Mouse (Mus musculus) CD4-positive, CD25-positive, alpha-beta regulatory T cell, adult 4 months (primary cell): ENCODE results near the gene Kifc3. TPM values are rescaled to one million over a fixed set of nuclear protein-coding genes. Genes with fewer than 3 reads are reported as not detected.

Experiments
- ATAC-seq: one replicate; pipeline ENCODE4 v1.8.0; 2017
- polyA plus RNA-seq, 2 experiments: library from polyadenylated mRNA; unstranded; fragments of 100-300 nt; shearing (Covaris generic); gene quantifications; one replicate each; pipeline ENCODE4 v1.2.1; 2017

Kifc3 gene
- polyA plus RNA-seq, 2 experiments from 2014 or later = not detected

DNA sequence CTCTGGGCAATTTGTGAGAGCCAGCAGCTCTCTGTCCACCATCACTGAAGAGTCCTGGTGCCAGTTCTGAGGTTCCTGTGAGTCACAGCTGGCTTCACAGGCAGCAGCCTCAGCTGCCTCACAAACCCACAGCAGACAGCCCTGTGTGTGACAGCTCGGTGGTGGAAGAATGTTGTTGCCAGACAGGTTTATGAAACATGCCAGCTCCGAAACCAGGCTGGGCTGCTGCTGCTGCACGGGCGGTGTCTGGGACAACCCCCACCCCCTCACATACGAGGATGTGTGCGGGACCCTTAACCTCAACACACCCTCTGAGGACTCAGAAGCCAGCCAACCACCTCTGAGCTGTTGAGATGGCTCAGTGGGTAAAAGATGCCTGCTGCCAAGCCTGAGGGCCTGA, 48.0 kb downstream of the Kifc3 start:
- peak; percentile 54 for ATAC-seq

DNA sequence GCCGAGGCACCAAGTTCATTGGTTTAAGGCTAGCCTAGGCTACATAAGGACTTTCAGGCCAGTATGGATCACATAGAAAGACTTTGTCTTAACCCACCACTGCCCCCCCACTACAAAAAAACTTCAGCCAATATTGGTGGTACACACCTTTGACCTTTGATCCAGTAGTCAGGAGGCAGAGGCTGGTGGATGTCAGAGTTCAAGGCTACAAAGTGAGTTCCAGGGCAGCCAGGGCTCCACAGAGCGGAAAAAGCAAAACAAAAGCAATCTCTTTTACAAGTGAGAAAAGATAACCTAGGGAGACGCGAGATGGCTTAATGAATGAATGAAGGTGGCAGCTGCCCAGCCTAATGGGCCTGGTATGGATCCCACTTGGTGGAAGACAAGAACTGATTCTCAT, 48.6 kb downstream of the Kifc3 start:
- no peak for ATAC-seq

DNA sequence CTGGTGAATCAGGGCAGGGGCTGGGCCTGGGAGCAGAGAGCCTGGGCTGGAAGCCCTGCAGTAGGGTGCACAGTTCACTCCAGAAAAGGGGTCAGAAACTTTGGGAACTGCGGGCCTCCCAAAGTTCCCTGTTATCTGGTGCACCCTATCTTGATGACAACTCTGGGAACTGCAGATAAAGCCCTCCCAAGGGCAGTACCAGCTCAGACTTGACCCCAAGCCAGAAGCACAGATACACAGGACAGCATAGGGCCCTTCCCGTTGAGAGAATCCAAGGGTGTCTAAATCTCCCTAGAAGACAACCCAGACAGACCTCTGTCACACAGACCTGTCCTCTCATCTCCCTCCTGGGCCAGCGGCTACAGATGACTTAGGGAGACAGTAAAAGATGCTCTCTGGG, 52.0 kb downstream of the Kifc3 start:
- ATAC-seq = no peak

DNA sequence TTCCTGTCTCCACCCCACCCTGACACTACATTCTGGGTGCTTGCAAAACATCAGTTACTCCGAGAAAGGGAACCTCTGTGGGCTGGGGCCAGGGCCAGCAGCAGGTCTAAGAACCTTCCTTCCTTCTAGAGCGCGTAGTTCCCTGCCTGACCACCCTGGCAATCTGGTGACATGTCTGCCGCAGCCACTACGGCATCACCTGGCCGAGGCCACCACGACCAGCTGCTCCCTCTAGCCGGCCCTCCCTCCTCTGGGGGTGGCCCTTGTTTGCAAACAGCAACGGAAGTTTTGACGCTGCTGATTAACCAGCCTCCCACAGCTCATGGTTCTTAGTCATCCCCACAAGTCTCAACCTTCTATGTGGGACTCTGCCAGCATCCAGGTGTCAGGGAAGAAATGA, 53.2 kb downstream of the Kifc3 start:
- ATAC-seq = no peak

- no peak for ATAC-seq
These were observed 55.8 kb downstream of the Kifc3 start for GRCm38 (mm10) chr8:95146846-95147245.

- ATAC-seq = no peak
These were observed 56.4 kb downstream of the Kifc3 start for GRCm38 (mm10) chr8:95146044-95146745.

GRCm38 (mm10) chr8:95144631-95145015, 58.0 kb downstream of the Kifc3 start:
- no peak for ATAC-seq

- no peak for ATAC-seq
These were observed 58.6 kb downstream of the Kifc3 start for GRCm38 (mm10) chr8:95143805-95144630.

GRCm38 (mm10) chr8:95142985-95143804, 59.4 kb downstream of the Kifc3 start:
- ATAC-seq = peak; percentile 11

GRCm38 (mm10) chr8:95142075-95142831, 60.4 kb downstream of the Kifc3 start:
- ATAC-seq = peak; percentile 49

GRCm38 (mm10) chr8:95141469-95142074, 61.0 kb downstream of the Kifc3 start:
- ATAC-seq = no peak

DNA sequence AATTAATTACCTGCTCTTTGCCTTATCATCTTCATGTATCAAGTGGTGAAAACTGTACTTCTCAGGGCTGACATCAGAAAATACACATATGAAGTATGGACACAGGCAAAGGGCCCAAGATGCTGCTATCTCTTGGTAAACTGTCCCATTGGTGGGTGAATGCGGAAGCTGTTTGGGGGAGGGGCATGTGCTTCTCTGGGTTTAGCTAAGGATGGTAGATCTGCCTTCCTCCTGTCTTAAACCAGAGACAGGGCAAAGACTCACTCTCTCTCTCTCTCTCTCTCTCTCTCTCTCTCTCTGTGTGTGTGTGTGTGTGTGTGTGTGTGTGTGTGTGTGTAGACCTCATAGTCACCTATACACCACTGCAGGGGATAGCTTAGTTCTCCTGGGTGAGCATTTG, 61.6 kb downstream of the Kifc3 start:
- no peak for ATAC-seq

- ATAC-seq = no peak
These were observed 62.1 kb downstream of the Kifc3 start for GRCm38 (mm10) chr8:95140555-95140954.

DNA sequence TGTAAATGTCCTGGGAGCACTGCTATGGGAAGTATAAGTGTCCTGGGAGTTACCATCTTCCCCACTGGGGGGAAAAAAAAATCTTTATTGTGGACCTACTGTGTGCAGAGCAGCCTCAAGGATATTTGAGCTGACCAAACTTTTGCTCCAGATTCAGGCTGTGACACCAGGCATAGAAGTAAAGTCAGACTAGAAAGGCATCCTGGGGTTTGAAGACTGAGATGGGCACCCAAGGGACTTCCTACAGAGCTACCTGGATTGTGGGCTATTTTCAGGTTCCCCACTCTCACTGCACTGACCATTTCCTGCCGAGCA, 63.6 kb downstream of the Kifc3 start:
- no peak for ATAC-seq

GRCm38 (mm10) chr8:95138341-95139050, 64.1 kb downstream of the Kifc3 start:
- no peak for ATAC-seq

DNA sequence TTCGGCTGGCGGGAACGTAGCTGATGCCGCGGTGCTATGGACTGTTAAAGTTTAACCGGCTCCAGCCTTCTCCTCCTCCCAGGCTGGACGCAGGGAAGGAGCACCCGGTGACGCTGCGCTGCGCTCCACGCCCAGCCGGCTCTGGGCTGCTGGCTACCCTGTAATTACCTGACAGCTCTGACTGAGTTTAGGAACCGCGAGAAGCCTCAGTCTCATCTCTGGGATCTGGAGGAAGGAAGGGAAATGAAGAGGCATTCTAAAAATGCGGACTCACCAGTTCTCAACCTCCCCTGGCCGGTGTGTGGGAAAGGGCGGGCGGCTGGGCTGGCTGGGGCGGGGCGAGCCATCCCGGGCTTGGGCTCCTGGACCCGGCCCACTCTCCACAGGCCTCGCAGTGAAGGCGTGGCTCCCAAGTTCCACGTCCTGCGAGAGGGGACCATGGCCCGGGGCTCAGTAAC, 64.9 kb downstream of the Kifc3 start:
- ATAC-seq = no peak

- ATAC-seq = no peak
These were observed 65.4 kb downstream of the Kifc3 start for GRCm38 (mm10) chr8:95137201-95137600.

DNA sequence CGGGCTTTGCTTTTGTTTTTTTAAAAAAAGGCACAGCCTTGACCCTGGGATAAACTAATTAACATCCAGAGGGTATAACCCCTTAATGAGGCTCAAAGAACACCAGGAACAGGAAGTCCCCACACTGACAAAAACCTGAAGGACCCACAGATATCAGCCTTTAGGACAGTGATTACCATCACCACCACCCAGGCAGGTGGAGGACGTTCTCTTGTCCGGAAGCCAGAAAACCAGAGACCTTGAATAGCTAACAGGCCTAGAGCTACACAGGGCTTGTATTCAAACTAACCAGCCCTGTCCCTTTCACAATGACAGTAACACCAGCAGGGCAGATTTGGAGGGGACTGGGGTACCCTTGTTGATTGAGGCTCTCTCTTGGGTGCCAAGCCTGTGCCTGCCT, 66.4 kb downstream of the Kifc3 start:
- ATAC-seq = no peak

DNA sequence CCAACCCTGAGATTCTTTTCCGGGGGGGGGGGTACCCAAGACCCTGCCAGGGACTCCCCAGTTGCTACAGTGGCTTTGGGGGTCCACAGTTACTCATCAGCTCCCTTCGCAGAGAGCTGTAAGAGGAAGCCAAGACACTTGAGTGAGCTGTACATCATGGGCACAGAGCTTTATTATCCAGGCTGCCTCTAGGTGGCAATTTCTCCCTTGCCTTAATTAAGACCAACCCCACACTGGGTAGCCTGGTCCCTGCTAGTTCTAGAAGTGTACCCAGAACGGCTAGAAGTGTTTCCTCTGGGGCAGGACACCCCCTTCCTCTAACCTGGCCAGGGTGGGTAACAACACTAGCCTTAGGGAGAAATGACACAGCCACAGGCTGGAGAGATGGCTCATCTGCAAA, 67.4 kb downstream of the Kifc3 start:
- ATAC-seq = no peak

- ATAC-seq = no peak
These were observed 68.4 kb downstream of the Kifc3 start for GRCm38 (mm10) chr8:95134186-95134585.

- ATAC-seq = no peak
These were observed 70.6 kb downstream of the Kifc3 start for GRCm38 (mm10) chr8:95131983-95132382.
